Mouse (Mus musculus) thymus, adult 2 months (tissue): ENCODE measurements around the gene Atpaf2.

Experiments
- CTCF ChIP-seq: fragments of 200-500 bp; IDR thresholded peaks from 2 replicates; pipeline ENCODE4 v1.5.1; 2012; ENCODE audit warnings: mild to moderate bottlenecking, control low read depth, low read length, moderate library complexity, borderline replicate concordance; ENCODE audit not compliant: control insufficient read depth, poor library complexity, insufficient read depth; ENCODE audit errors: extremely low read depth
- POLR2A ChIP-seq: fragments of 200-500 bp; IDR thresholded peaks from 2 replicates; pipeline ENCODE4 v1.6.1; 2012; ENCODE audit warnings: mild to moderate bottlenecking, low read length, control low read depth, moderate library complexity; ENCODE audit not compliant: control insufficient read depth, poor library complexity, insufficient read depth; ENCODE audit errors: extremely low read depth

GRCm38 (mm10) chr11:60427628-60428027 lies 9.4 kb upstream of the Atpaf2 start:
- no peak for TF ChIP-seq CTCF
- no peak for TF ChIP-seq POLR2A
